Mouse (Mus musculus) T-helper 17 cell (primary cell): ENCODE measurements around the gene Ccdc81.

Experiments used
- in situ Hi-C, 2 experiments: fragments of 300-600 bp; cut with MboI, MseI; formaldehyde crosslinking; loops; 1 replicate in 1 of 2; 2 replicates in 1 of 2; pipeline ENCODE4 v1.15.1; 2025; ENCODE audit warnings: high pct_unique_total_duplicates in 2 of 2

Gene Ccdc81

DNA sequence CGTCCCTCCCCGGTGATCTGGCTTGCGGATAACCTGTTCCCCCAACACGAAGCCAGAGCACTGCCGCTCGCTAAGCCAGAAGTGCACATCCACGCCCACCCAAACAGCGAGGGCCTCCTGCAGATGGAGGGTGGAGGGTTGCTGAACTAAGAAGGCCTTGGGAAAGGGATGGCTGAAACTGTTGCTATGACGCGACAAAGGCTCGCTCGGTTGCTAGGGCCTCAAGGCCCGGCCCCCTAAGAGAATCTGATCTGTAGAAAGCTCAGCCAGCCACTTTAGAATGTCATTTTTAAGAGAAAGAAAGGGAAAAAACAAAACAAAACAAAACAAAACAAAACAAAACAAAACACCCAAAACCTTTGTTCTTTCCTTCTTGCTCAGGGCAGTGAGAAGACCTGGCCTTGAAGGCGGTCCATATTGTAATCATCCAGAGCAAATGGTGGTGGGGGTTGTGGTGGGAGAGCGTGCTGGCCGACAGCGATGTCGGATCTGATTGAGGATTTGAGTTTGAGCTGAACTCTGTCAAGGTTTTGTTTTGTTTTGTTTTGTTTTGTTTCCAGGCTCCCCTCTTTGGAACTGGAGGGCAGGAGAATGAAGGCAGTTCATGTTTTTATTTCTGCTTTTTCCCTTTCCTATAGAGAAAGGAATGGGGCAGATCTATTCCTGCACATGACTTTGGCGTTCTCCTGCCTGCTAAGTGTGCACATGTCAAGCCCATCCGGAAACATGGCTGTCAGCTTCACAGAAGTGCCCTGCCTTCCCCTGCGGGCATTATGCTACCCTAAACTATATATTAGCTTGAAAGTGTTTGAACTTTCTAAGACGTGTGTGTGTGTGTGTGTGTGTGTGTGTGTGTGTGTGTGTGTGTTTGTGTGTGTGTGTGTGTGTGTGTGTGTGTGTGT, at the start of gene Ccdc81:
Gene Ccdc81, minus strand, starts transcription at position 188 of the 902 bp plus-strand sequence.
- in situ Hi-C loops = loop anchor here in 1 of 2 experiments (10.0 kb wide), 1 partner anchor 1121 kb away; no protein-coding TSS in a partner anchor

DNA sequence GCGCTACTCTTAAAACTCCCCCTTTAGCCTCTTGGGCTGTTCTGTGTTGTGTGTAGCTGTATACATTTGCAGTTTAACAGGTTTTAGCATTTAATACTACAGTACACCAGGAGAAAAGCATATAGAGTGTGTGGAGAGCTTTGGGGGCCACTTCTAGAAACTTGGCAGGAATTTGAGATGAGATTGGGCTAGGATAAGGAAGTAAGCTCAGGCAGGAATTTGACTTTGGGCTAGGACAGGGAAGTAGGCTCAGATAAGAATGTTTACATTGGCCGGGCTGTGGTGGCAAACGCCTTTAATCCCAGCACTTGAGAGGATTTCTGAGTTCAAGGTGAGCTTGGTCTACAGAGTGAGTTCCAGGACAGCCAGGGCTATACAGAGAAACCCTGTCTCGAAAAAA, 46.0 kb upstream of the Ccdc81 start:
- in situ Hi-C loops = loop anchor here in 1 of 2 experiments (10.0 kb wide), 1 partner anchor 485 kb away; no protein-coding TSS in a partner anchor

DNA sequence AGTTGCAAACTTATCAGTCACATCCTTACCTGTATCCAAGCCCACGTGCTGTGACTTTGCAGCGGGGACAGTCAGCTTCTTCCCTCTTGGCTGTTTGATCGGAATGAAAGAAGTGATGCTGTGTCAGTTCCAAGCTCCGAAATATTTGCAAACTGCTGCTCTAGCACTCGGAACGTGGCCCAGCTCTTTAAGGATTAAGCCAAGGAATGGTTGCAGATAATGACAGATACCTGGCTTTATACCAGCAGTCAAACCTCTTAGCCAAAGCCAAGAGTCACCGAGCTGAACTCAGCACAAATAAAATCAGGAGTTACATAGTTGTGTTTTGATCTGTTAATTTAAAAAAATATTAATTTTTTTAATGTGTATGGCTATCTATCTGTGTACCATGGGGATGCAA, 44.6 kb upstream of the Ccdc81 start:
- in situ Hi-C loops = loop anchor here in 1 of 2 experiments (10.0 kb wide), 1 partner anchor 487 kb away; no protein-coding TSS in a partner anchor

DNA sequence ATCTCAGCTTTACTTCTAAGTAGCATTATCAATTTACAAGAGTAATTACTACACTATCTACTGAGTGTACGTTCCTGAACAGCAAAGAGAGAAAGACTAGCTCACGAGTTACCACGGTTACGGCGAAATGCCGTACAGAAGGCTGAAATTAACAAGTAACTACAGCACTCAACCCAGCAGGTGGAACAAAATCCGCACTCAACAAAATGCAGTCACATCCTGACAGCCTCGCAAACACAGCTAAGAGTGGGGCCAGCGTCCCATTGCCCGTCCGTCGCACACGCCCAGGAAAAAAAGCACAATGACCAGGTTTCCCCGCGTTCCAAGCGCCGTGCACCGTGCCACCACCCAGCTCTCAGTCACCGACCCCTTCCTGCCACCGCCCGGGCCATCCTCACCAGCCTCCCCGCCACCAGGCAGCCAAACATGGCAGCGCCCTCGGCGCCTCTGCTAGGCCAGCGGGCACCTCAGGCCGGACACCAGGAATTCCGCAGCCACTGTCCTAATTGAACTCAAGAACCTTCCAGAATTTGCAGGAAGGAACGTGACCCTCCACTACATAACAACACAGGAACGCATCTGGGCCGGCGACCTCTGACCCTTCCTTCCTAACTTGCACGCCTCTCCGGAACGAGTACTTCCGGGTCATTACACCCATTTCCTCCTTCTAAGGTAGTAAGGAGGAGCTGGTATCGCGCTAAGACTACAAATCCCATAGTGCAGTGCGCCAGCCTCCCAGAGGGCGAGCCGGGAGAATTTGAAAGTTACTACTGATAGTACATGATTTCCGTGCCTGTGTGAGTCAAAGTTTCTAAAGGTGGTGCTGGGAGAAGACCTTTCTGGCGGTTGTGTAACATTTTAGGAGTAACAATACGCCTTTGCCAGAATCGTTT, 37.4 kb upstream of the Ccdc81 start, which contains the start of gene Hikeshi:
Gene Hikeshi, minus strand, starts transcription at position 634 of the 893 bp plus-strand sequence.
- in situ Hi-C loops = loop anchor here in 1 of 2 experiments (10.0 kb wide), 1 partner anchor 494 kb away; no protein-coding TSS in a partner anchor

DNA sequence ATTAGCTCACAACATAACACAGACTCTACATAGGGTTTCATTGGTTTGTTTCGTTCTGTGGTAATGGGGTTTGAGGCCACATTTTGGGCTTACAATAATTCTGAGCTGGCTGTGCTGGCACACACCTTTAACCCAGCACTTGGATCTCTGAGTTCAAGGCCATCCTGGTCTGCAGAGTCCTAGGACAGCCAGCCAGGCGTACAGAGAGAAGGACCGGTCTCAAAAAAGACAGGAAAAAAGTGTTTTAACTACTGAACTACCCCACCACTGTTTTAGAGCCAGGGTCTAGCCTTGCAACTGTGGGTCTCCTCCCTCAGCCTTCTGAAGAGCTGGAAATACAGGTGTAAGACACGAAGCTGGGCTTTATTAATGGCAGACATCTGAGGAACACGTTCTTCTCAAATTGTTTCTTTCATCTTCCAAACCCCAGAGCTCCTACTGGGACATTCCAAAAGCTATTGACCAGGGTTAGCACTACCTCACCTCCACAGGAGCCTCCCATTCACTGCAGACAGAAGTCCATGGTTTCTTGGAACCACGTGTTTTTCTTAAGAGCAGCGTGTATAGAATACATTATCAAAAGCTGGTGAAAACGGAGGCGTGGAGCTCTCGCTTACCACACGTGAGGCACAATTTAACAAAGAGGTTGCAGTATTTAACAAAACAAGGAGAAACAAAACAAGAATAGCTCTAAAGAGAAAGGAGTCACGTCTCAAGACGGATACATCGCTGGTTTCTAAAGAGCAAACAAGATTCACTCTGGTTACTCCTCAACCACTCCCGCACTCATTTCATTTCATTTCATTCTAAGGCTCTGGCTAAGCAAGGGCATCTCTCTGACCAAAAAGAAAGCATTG, 36.3 kb upstream of the Ccdc81 start:
- in situ Hi-C loops = loop anchor here in 1 of 2 experiments (10.0 kb wide), 1 partner anchor 495 kb away; no protein-coding TSS in a partner anchor

DNA sequence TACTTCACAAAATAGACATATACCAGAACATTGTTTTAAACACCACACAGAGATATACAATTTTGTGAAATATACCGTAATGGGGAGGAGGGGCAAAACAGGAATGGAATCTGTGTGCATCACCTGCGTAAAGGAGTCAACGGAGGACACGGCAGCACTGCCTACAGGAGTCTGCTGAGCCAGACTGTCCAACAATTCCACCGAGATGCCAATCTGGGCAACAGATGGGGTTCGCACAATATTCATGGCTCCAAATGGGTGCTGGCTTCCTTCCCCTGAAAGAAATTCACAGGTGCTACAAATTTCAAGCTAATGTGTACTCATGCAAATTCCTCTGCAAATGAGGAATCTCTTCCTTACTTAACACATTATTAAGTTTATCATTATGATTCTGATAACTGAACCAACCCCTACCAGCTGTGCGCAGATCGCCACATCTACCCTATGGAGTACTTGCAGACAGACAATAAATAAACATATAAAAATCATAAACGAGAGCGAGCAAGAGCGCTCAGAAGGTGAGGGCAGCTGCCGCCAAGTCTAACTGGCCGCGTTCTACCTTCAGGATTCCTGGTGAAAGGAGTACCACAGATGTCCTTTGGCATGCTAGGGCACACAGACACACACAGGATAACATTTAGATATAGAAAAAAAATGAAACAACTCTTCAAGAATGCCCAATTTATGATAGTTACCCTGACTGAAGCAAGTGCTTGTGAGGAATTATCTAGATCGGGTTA, 20.2 kb upstream of the Ccdc81 start:
- in situ Hi-C loops = no loop called here

DNA sequence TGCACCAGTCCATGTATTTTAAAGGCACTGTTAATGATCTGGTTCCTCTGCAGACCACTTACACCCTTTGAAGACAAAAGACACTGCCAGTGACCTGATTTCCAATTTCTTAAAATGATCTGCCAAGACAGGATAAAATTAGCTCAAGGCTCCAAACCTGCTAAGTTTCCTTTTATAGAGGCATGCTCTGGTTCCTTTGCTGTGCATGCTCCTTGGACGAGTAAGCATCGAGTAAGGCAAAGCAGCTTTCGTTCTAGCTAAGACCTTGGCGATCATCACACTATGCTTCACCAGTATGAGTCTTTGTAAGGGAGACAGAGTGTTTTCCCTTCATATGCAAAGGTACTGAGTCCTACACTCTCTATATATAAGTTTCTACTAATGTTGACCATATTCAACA, 14.3 kb upstream of the Ccdc81 start:
- in situ Hi-C loops = no loop called here

DNA sequence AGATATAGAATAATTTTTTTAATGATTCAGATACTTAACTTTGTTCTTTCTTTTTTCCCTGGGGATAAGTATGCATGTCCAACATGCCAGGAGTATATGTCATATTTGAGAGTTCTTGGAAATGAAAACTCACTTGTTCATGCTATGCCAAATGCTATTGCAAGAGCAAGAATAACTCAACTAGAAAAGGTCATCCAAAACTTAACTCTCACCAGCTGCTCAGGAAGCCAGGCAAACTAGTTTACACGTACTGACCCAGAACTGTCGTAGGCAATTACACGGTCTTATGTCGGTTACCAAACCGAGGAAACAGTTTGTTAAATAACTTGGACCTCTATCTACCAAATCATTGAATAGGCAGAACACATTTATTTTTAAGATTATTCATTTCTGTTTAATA, 13.3 kb upstream of the Ccdc81 start:
- in situ Hi-C loops = no loop called here

DNA sequence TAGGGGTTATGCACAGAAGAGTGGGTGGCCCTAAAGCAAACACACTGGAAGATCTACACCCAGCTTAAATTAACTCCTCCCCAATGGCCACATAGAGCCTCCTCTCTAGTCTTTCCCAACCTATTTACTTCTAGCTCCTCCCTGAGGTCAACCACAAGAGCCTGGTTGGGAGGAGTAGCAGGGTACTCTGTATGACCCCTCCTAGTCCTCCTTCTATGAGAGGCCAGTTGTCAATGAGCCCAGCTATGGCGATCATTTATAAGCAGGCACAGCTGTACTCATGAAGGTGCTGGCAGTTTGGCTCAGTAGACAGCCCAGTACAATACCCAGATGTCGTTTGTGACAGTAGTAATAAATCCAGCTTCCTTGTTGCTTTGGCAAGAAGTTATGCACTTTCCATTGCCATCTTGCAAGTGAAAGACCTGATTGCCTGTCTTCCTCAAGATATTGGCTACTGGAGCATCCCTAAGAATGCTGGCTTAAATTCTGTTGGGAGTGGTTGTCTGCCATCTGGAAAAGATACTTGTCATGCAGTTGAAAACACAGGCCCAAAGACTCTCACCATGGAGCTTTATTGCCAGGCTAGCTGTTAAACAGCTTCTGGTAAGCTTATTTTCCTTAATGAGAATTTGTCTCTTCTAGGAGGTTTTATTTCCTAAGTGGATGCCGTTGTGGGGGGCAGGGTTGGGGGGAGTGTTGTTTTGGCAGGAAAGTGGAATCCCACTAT, 10.2 kb upstream of the Ccdc81 start:
- in situ Hi-C loops = no loop called here

DNA sequence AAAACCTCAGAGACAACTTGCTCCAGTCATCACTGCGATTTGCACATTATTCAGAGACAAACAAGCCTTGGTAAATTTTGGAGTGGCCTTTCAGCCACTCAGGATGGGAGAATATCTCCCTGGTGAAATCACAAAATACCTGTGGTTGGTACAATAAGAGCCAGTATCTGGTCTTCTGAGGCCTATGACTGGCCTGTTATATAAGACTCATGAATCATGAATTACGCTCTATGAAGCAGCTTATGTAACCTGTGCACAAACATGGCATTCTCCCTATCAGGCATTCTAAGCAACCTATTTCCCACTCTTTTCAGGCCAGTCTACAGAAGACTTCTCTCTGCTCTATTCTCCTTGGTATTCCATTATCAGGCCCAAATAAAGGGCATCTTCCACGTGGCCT, 8.9 kb upstream of the Ccdc81 start:
- in situ Hi-C loops = no loop called here

DNA sequence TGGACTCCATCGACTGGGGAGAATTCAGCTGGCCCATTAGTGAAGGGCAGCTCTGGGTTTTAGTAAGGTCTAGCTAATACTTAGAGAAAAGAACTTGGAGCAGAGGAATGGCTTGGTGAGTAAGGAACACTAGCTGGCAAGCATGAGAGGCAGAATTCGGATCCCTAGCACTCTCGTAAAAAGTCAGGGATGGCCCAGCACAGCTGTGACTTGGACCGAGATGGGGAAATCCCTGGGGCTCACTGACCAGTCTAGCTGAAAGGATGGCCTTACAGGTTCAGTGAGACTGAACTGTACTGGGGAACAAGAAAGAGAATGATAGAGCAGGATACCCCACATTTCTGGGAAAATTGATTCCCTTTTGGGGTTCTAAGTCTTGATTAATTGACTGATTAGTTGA, 6.3 kb upstream of the Ccdc81 start:
- in situ Hi-C loops = loop anchor here in 1 of 2 experiments (10.0 kb wide), 1 partner anchor 1115 kb away; no protein-coding TSS in a partner anchor

DNA sequence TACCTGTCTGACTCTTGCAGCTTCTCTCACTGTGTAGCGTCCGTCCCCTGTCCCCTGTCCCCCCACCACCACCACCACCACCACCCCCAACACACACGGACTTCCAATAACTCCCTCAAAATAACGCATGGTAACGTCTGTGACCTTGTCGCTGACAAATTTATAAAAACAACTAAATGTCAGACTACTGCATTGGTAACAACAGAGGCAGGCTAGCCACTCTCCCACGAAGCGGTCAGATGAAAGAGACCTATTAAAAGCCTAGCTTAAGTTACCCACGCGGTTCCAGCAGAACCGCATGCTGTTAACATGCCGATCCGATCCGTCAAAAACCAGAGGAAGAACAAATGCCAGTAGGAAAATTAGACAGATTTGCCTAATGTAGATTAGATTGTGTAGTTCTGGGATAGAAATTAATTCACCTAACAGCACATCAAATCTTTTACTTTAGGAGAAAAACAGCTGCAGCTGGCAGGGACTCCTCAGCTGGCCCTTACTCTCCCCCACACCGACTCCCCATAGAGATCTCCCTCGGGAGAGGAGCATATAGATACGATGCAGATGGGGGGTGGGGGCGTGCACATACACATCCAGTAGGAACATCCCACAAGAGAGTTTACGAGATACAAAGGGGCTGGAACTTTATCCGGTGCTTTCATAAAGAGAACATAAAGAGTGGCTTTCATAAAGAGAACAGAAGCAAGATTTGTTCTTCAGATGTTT, 5.6 kb upstream of the Ccdc81 start:
- in situ Hi-C loops = loop anchor here in 1 of 2 experiments (10.0 kb wide), 1 partner anchor 1116 kb away; no protein-coding TSS in a partner anchor

DNA sequence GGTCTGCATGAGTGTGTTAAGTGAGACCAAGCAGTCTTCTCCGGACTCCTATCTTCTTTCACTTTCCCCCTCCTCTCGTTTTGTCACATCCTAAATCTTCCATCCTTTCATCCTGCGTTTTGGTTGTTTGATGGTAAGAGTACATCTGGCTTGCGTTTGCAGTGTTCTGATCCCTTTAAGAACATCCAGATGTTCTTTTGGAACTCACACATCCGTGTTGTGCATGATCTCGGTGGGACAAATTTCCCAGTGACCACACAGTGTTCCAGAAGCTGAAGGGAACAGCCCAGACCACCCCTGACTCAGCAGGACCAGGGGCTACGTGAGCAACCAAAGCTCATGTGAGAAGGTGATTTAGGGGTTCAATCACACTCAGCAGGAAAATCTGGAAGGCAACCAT, 5.0 kb upstream of the Ccdc81 start:
- in situ Hi-C loops = loop anchor here in 1 of 2 experiments (10.0 kb wide), 1 partner anchor 1116 kb away; no protein-coding TSS in a partner anchor

DNA sequence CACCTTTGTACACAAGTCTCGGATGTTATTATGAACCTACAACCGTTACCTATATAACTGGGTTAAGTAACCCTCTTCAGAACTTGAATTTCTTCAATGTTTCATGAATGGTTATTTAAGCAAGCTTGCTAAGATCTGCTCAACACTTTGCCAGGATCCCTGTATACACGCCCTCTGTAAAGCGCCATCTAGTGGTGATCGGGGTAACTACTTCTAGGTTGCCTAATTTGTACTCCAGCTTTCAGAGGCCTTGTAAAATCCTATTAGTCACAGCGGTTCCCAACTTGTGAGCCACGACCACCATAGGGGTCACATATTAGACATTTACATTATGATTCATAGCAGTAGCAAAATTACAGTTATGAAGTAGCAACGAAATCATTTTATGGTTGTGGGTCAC, 4.5 kb upstream of the Ccdc81 start:
- in situ Hi-C loops = loop anchor here in 1 of 2 experiments (10.0 kb wide), 1 partner anchor 1117 kb away; no protein-coding TSS in a partner anchor

DNA sequence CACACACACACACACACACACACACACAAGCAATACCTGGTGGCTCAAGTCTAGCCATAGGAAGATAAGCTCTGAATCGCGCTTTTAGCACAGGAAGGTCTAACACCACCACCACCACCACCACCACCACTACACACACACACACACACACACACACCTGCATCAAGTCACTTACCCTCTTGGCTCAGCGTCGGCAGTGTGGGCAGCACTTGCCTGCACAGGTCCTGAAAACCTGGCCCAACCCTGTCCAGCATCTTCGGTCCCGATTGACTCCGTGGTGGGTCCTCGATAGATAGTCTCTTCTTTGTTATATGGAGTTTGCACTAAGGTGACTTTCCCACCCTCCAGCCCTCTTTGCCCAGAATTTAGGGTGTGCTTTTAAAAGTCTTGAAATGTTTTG, 422 bp downstream of the Ccdc81 start:
- in situ Hi-C loops = loop anchor here in 1 of 2 experiments (10.0 kb wide), 1 partner anchor 1122 kb away; no protein-coding TSS in a partner anchor

DNA sequence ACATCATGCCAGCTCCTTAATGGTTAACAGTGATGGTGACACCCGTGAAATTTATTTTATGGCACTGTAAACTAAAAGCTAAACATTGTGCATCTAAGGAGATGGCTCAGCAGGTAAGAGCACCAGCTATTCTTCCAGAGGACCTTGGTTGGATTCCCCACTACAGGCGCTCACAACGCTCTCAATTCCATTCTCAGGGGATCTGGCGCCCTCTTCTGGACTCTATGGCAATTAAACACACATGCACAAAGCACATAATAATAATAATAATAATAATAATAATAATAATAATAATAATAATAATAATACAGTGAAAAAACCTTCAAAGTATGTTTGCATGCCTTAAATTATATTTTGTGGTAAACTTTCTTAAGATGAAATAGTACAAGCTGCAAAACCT, 11.6 kb downstream of the Ccdc81 start:
- in situ Hi-C loops = no loop called here

DNA sequence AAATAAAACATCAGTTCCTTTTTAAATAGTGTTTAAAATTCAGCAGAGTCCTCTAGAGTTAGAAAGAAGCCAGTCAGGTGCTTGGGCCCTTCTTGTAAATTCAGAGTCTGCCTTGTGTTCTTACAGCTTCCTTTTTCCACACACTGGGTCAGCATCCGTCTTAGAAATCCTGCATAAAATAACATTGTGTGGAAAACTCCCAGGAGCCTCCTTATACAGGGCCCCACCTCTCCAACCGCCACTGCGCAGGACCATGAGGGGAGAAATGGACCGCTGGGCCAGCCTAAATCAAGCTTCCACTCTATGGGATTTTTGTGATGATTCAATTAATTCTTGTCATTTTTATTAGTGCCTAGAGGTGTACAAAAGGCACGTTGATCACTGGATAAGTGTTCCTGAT, 12.0 kb downstream of the Ccdc81 start:
- in situ Hi-C loops = no loop called here

DNA sequence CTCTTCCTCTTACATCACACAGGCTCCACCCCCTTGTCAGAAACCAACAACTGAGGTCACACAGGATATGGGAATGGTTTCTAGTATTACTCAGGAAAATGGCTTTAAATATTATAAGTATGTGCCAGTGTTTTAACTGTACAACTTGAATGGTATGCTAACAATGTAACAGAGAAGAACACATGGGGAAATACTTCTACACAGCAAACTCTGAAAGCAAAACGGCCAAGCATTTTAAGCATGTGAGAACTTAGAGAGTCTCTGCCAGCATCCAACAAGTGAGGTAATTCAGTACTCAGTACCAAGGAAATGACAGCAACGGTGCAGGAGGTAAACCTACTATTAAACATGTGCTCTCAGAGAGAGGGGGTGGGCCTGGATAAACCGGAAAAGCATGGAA, 18.9 kb downstream of the Ccdc81 start:
- in situ Hi-C loops = no loop called here
